Mouse (Mus musculus): ENCODE results near the gene Csnk2a1.

The Csnk2a1 gene

DNA sequence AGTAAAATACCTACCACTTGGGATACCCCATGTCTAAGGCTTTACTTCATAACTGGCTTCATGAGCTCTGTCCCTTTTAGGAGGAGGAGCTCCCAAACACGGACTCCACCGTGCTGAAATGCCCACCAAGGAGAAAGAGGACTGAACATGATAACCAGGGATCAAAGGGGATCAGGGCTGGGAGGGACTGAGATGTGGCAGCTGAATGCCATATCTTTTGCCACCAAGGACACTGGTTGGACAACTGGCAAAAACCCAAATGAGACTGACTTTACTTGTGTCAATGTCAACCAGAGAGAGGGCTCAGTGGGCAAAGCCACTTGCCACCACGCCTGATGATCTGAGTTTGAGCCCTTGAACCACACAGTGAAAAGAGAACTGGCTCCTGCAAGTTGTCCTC lies 98.2 kb downstream of the Csnk2a1 start:
- DNase-seq (ENCODE audit: low spot score) = no peak

- DNase-seq (ENCODE audit: low spot score) = no peak
Measured at GRCm38 (mm10) chr2:152326157-152326556, 99.5 kb downstream of the Csnk2a1 start.

GRCm38 (mm10) chr2:152326654-152327053 lies 100.0 kb downstream of the Csnk2a1 start:
- DNase-seq (ENCODE audit: low spot score) = no peak

DNA sequence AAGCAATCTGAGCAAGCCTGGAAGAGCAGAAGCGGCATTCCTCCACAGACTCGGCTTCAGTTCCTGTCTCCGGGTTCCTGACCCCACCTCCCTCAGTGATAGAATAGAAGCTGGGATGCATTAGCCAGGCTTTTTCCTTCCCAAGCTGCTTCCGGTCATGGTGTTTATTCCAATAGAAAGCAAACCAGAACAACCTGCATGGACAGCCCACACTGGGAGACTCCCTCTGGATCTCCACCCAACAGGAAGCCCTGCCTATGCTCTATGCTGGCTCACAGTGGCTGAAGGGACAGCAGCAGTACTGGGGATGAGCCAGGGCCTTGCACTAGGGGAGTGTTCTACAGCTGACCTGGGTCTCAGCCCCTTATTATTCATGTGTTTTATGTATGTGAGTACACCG lies 101.3 kb downstream of the Csnk2a1 start:
- no peak for DNase-seq (ENCODE audit: low spot score)

DNA sequence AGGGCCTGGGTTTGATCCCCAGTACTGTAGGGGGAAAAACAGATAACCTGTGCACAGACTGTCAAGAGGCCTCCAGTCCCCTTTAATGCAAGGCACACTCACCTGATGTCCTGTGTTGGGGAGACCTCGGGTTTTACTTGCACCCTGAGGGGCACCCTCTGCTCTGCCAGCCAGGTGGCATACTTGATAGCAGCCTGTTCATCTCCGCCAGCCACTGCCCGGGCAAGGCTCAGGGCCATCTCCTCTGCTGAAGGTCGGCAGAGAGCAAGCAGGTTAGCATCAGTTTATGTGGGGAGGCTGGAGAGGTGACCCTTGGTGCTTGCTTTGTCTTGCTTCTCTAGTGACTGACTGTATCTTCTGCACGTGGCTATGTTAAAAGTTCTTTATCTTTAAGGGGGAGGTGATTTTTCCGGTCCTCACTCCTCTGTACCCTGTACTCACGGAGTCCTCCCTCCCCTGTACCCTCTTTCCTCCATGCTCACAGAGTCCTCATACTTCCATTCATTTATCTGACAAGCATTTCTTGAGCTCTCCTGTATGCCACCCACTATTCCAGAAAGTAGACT lies 104.3 kb downstream of the Csnk2a1 start:
- DNase-seq (ENCODE audit: low spot score) = no peak
